Mouse (Mus musculus): ENCODE results near the gene Prss12.
"Not testable (repeated sequence)": the region's sequence is repeated elsewhere in the genome, so short reads cannot be mapped to it uniquely, and the experiment has no call there.

The Prss12 gene

GRCm38 (mm10) chr3:123481266-123481665 lies 34.6 kb downstream of the Prss12 start:
- no peak for DNase-seq

DNA sequence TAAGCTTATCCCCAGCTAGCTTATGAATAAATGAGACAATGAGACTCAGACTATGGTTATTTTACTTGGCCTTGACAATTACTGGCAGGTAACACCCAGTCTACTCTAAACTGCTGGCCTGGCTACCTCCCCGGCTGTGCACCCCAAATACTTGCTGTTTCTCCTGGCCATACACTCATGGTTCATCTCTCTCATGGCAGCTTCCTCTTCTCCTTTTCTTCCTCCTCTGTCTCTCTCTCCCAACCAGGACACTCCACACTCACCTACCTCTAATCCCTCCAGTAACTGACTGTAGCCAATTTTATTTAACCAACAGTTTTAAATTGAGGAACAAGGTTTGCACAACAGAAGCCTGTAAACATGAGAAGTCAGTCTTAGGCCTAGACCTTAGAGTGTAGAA lies 45.1 kb downstream of the Prss12 start:
- DNase-seq, result no peak

- no peak for DNase-seq
Measured at GRCm38 (mm10) chr3:123493163-123493562, 46.5 kb downstream of the Prss12 start.

GRCm38 (mm10) chr3:123495088-123495487 lies 48.4 kb downstream of the Prss12 start:
- DNase-seq, result no peak

DNA sequence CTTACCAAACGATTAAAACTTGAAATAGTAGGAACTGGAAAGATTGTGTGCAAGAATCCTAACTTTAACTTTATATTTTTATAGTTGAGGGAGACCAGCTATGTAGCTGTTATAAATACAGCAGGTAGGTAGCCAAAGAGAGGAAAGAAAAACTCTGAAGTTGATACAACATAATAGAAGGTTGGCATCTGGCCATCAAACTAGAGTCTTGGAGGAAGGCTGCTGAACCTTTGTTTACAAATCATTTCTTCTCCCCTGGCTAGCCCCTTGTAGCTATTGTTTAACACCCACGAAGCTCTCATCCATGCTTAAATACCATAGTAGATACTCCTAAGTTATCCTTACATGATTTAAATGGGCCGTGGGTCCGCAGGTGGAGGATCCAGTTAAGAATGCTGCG lies 52.1 kb downstream of the Prss12 start:
- no peak for DNase-seq

DNA sequence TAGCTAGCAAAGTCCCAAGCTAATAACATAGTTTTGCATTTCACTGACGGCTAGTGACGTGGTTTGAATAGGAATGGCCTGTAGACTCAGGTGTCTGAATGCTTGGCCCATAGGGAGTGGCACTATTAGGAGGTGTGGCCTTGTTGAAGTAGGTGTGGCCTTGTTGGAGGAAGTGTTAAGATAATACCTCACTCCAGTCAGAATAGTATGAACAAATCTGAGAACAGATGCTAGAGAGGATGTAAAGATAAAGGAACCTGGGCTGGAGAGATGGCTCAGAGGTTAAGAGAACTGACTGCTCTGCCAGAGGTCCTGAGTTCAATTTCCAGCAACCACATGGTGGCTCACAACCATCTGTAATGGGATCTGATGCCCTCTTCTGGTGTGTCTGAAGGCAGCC lies 55.1 kb downstream of the Prss12 start:
- DNase-seq, result not testable (repeated sequence)

GRCm38 (mm10) chr3:123503943-123504342 lies 57.2 kb downstream of the Prss12 start:
- peak; percentile 77 for DNase-seq

- DNase-seq, result no peak
Measured at GRCm38 (mm10) chr3:123504783-123505182, 58.1 kb downstream of the Prss12 start.

GRCm38 (mm10) chr3:123505778-123506667 lies 59.3 kb downstream of the Prss12 start:
- DNase-seq, result no peak

DNA sequence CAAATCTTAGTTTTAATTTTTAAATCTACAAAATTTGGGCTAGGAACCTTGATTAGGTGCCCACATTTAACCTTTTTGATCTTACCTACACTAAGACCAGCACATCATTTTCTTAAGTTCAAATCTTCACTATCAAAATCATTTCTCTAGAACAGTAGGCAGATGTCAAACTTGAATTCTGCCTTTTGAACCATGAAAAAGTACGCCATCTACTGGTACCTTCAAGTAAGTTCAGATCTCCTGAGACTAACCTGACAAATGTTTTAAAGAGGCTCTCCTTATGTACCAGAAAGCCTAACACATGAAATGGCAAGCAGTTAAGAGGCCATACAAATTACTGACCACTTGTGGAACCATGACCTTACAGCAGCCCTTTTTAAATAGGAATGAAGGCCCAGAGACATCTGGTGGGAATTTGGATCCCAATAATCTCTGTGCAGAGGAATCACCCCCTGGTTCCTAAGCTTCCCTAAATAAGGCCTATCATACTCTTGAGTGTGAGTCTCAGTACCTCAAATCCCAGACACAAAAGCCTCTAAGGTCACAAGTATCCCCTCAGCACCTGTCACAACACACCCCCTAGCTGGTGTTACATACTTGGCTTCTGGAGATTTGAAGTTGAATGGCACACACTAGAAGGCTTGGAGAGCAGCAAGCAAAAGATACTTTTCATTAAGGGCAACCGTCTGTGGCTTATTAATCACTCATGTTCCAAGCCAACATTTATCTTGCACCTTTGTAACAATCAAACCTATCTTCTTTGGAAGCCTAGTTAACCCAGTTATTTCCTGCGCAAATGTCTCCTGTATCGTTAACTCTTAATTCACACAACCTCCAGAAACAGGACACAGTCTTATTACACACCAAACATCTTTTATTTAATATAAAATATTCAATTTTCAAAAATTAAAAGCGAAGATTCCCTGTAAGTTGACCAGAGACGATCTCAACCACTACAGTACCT lies 60.3 kb downstream of the Prss12 start:
- no peak for DNase-seq

GRCm38 (mm10) chr3:123507663-123508055 lies 60.9 kb downstream of the Prss12 start:
- no peak for DNase-seq

DNA sequence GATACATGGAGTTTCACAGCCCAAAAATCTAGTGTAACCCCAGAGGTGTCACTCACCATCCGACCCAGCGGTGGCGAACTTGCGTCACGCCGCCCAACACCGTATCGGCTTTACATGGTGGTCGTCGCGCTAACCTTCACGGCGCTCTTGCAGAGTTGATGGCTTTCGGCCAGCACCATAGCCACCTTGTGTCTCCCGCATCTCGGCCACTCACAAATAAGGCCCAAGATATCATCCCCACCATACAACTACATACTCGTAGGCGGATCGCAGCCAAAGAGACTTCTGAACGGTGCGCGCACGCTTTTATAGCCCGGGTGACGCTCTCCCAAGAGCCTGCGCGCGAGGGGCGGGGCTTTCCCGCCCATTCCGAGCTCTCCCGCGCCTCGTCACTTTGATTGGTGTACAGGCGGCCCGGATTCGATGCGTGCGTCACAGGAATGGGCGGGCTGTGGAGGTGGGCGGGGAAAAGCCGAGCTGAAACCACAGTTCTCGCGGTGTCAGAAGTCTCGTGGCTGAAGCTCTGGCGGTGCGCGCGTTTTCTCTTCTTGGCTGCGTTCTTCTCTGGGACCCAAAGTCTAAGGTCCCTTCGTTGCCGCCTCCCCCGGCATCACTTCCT lies 61.5 kb downstream of the Prss12 start:
- DNase-seq, result peak; percentile 99

DNA sequence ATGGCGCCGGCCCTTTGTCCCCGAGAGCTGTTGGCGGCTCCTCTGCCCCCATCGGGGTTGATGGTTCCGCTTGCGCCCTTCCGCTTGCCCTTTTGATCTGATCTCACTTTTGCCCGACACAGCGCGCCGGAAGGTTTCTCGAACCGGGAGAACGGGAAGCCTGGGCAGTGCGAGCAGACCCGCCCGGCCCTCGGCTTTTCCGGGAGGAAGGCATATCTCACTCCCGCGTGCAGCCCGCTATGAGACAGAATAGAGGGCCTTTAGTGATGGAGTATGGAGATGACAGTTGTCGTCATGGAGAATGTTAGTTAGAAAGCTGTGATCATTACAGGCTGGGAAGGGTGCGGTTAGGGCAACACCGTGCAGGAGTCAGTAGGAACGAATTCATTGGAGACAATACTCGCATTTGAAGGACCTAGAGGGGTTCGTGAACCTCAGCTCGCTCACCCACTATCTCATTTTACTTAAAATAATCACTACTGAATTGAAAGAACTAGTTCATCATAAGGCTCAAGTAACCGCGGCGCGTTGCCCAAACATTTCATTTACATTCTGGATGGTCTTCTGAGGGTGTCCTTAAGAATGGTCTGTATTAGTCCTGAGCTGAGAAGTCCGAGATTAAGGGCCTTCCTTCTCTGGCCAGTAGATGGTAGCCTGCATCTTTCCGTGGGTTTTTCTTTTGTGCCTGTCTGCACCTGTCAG lies 62.1 kb downstream of the Prss12 start:
- DNase-seq, result peak; percentile 19

- no peak for DNase-seq
Measured at GRCm38 (mm10) chr3:123511818-123512217, 65.1 kb downstream of the Prss12 start.

DNA sequence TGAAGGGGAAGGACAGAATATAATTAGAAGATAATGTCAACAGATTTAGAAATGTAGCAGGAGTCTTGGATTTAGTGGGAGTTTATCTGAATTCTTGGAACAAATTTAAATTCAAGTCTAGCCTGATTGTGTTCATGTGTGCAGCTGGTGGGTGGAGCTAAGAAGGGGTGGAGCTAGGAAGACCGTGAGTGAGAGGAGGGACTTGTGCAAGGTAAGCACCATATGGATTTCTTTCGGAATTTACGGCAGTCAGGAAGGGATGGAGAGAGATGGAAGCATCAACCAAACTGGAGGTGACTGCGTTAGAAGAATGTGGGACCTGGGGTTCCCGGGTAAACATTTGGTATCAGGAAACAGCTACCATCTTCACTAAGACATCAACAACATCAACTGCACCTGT lies 68.2 kb downstream of the Prss12 start:
- no peak for DNase-seq

GRCm38 (mm10) chr3:123515600-123516359 lies 69.1 kb downstream of the Prss12 start:
- DNase-seq, result peak; percentile 51

DNA sequence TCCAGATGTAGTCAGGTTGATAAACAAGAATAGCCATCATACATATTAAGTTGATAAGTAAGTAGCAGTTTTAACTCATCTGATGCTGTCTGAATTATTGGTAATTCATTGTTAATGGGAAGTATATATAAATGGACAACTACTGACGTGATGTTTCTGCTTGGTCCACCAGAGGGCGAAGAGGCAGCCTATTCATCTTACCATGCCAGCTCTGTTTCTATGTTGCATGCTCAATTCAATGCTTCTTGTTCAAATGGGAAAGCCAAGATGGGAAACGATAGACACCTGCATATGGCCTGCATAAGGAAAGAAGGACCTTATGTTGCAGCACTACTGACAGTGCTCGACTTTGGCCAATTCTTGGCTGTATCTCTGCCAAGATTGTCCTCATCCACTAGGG lies 70.1 kb downstream of the Prss12 start:
- peak; percentile 39 for DNase-seq

DNA sequence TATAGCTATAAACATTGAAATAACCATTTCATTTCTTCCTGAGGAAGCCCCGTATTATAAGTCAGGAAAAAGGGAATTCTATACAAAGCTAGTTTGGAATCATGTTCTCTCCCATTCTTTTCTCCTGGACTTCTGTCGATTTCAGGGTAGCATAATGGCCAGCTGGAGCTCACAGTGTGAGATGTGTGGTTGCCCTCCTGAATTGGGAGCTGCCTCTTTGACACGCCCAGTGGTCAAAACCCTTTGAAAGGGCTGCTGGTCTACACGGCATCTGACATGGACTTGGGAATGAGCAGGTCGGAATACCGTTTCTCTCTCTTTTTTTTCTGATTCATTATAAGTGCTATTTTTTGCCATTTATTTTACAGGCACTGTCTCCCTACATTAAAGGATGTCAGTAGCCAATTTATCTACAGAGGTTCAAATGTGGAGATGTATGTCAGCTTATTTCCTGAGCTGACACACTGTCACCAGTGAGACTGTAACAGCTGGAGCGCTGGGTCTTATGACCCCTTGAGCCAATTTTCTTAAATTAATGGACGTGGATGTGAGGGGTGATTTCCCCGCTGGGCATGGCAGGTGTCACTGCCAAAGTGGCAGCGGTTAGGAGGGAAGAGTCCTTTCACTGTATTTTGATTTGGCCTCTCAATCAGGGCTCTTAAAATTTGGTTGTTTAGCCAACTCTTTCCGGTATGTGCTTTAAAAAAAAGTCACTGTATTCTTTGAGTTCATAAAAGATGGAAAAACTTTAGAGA lies 79.8 kb downstream of the Prss12 start:
- DNase-seq, result no peak

GRCm38 (mm10) chr3:123527806-123528507 lies 81.2 kb downstream of the Prss12 start:
- no peak for DNase-seq

GRCm38 (mm10) chr3:123531124-123531523 lies 84.4 kb downstream of the Prss12 start:
- DNase-seq, result no peak
